26 mouse cellular contexts compared by ENCODE assay signal in the genomic region with DNA sequence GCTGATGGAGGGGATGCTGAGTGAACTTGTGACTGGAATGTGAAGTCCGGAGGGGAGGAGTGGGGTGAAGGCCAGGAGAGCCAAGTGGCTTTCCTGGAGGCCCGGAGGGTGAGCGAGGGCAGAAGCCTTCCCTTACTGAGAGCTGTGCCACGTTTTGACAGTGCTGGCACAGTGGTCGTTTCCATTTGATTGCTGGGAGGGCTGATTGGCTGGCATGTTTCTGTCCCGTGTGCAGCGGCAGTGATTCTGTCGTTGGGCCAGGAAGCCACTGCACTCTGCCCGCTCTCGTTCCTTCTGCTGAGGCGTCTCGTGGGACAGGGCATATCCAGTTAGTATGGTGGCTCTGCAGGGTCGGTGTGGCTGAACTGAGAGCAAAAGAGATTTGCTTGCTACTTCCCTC. TPM values are rescaled to one million over a fixed set of nuclear protein-coding genes. Genes with fewer than 3 reads are reported as not detected.
A peak's percentile ranks its signal among the peaks of the same experiment; 100 is the strongest.
DNase-seq lines count a peak whose midpoint lies in the region; ATAC-seq and TF ChIP-seq lines count a peak whose summit lies in the region.
"Had no signal": no experiment of that assay in that cellular context is flagged by ENCODE, and none has a peak within 500 bp of the region (broad histone marks: within the 10 kb centered on the region; RNA-seq: fewer than 3 reads in every experiment).

No protein-coding gene starts in this region.

- no peak for ATAC-seq in kidney, embryonic 16.5 days (ENCODE audit: low FRiP score, low TSS enrichment)
- ATAC-seq in midbrain, embryonic 14.5 days (ENCODE audit: low FRiP score, low TSS enrichment): no peak
- no peak for ATAC-seq in midbrain, embryonic 13.5 days
- ATAC-seq: CD4-positive, CD25-positive, alpha-beta regulatory T cell, adult 4 months; forebrain, embryonic 15.5 days had no signal

- H3K4me1 ChIP-seq in kidney, adult 2 months (ENCODE audit: control insufficient read depth, insufficient read depth, low read length): peaks cover 36% of the 10 kb centered on the region
- peaks cover 9% of the 10 kb centered on the region for H3K4me1 ChIP-seq in kidney, embryonic 16.5 days (ENCODE audit: insufficient read depth, low read length)
- no peaks in the 10 kb centered on the region for H3K4me1 ChIP-seq in midbrain, embryonic 14.5 days (ENCODE audit: control insufficient read depth, insufficient read depth, low read length)
- peaks cover 10% of the 10 kb centered on the region; the same call in 1 of the 2 replicates for H3K4me1 ChIP-seq in midbrain, embryonic 13.5 days (replicated peaks)
- H3K4me1 ChIP-seq: forebrain, embryonic 15.5 days had no signal

- DNase-seq in cerebellum, postnatal 10 days: peak; percentile 67 to 73
- no peak for DNase-seq in cerebellum, adult 11 months
- no peak for DNase-seq in kidney, adult 2 months
- DNase-seq in midbrain, embryonic 14.5 days: peak; percentile 10
- peak; percentile 20 for DNase-seq in brain, embryonic 14.5 days (ENCODE audit: low read depth)
- DNase-seq in layer of hippocampus, adult 9-11 months: no peak
- DNase-seq: adrenal gland, postnatal 36 days; cerebellum, adult 11-12 months; cerebellum, adult 9-10 months; cerebellum, postnatal 36 days; embryo, embryonic 11 days; gastrocnemius, postnatal 25 days; heart, adult 18-20 months; heart, postnatal 10 days; heart, postnatal 36 days had no signal

- H3K27me3 ChIP-seq in kidney, adult 2 months (replicated peaks; ENCODE audit: control insufficient read depth, insufficient read depth, low read length): no peaks in the 10 kb centered on the region
- H3K27me3 ChIP-seq in kidney, embryonic 16.5 days (ENCODE audit: insufficient read depth, low read length): no peaks in the 10 kb centered on the region
- H3K27me3 ChIP-seq in midbrain, embryonic 14.5 days (ENCODE audit: control insufficient read depth, insufficient read depth, low read length): no peaks in the 10 kb centered on the region
- H3K27me3 ChIP-seq in midbrain, embryonic 13.5 days: no peaks in the 10 kb centered on the region
- H3K27me3 ChIP-seq: embryonic facial prominence, embryonic 13.5 days; forebrain, embryonic 12.5 days; forebrain, embryonic 15.5 days; heart, embryonic 12.5 days; heart, embryonic 15.5 days had no signal

- WGBS in kidney, adult 2 months: 55% methylated on average over 13 of the region's 13 CpGs
- 77% methylated on average over 13 of the region's 13 CpGs for WGBS in kidney, embryonic 16.5 days
- WGBS in midbrain, embryonic 14.5 days: 83% methylated on average over 13 of the region's 13 CpGs
- 85% methylated on average over 13 of the region's 13 CpGs for WGBS in midbrain, embryonic 13.5 days

- H3K4me3 ChIP-seq in kidney, adult 2 months (ENCODE audit: insufficient read depth, low read depth, low read length): no peak overlapping the region
- no peak overlapping the region for H3K4me3 ChIP-seq in kidney, embryonic 16.5 days (ENCODE audit: low read length)
- no peak overlapping the region for H3K4me3 ChIP-seq in midbrain, embryonic 14.5 days (replicated peaks; ENCODE audit: low read depth, low read length)
- H3K4me3 ChIP-seq in midbrain, embryonic 13.5 days (replicated peaks): no peak overlapping the region
- H3K4me3 ChIP-seq: embryonic facial prominence, embryonic 10.5 days; embryonic facial prominence, embryonic 13.5 days; erythroblast, embryonic 14.5 days; forebrain, embryonic 12.5 days; forebrain, embryonic 15.5 days; heart, embryonic 12.5 days; heart, embryonic 15.5 days had no signal

- TF ChIP-seq CTCF in kidney, adult 2 months (conservative IDR thresholded peaks at IDR 0.05; ENCODE audit: insufficient read depth, insufficient read length, low read depth, low read length): no peak
- no peak for TF ChIP-seq CTCF in brain, embryonic 14.5 days (IDR thresholded peaks at IDR 0.05; ENCODE audit: borderline replicate concordance, extremely low read depth, insufficient read depth, insufficient read length)

- no peak overlapping the region for H3K9ac ChIP-seq in kidney, embryonic 16.5 days (replicated peaks; ENCODE audit: low read length)
- H3K9ac ChIP-seq in midbrain, embryonic 14.5 days (replicated peaks; ENCODE audit: low read length): no peak overlapping the region
- H3K9ac ChIP-seq in midbrain, embryonic 13.5 days (replicated peaks): no peak overlapping the region
- H3K9ac ChIP-seq: embryonic facial prominence, embryonic 13.5 days; forebrain, embryonic 12.5 days; forebrain, embryonic 15.5 days; heart, embryonic 12.5 days; heart, embryonic 15.5 days; hindbrain, embryonic 14.5 days had no signal

- peak overlapping the region; percentile 61 for H3K27ac ChIP-seq in kidney, adult 2 months (ENCODE audit: insufficient read depth, low read depth, low read length)
- H3K27ac ChIP-seq in kidney, embryonic 16.5 days (ENCODE audit: low read length): no peak overlapping the region
- no peak overlapping the region for H3K27ac ChIP-seq in midbrain, embryonic 14.5 days (replicated peaks; ENCODE audit: low read depth, low read length)
- H3K27ac ChIP-seq in midbrain, embryonic 13.5 days: no peak overlapping the region
- H3K27ac ChIP-seq: embryonic facial prominence, embryonic 10.5 days; embryonic facial prominence, embryonic 13.5 days; forebrain, embryonic 12.5 days; forebrain, embryonic 15.5 days; heart, embryonic 15.5 days; hindbrain, embryonic 14.5 days had no signal

- TF ChIP-seq POLR2A in kidney, adult 2 months (IDR thresholded peaks at IDR 0.05; ENCODE audit: low read depth, low read length): no peak
- TF ChIP-seq POLR2A in brain, embryonic 14.5 days (IDR thresholded peaks at IDR 0.05; ENCODE audit: borderline replicate concordance, extremely low read depth, insufficient read depth, insufficient read length, poor library complexity, severe bottlenecking): no peak

- no peaks in the 10 kb centered on the region for H3K36me3 ChIP-seq in kidney, adult 2 months (ENCODE audit: control insufficient read depth, insufficient read depth, low read length)
- H3K36me3 ChIP-seq in kidney, embryonic 16.5 days (ENCODE audit: insufficient read depth, low read length): peaks cover 22% of the 10 kb centered on the region
- peaks cover 44% of the 10 kb centered on the region for H3K36me3 ChIP-seq in midbrain, embryonic 14.5 days (ENCODE audit: control insufficient read depth, insufficient read depth, low read length)
- peaks cover 55% of the 10 kb centered on the region for H3K36me3 ChIP-seq in midbrain, embryonic 13.5 days

- no peaks in the 10 kb centered on the region for H3K9me3 ChIP-seq in kidney, embryonic 16.5 days (ENCODE audit: low read length)
- no peaks in the 10 kb centered on the region for H3K9me3 ChIP-seq in midbrain, embryonic 14.5 days (ENCODE audit: control insufficient read depth, low read length)
- H3K9me3 ChIP-seq in midbrain, embryonic 13.5 days: no peaks in the 10 kb centered on the region
- H3K9me3 ChIP-seq: embryonic facial prominence, embryonic 10.5 days; embryonic facial prominence, embryonic 13.5 days; forebrain, embryonic 12.5 days; forebrain, embryonic 15.5 days; heart, embryonic 12.5 days; heart, embryonic 15.5 days had no signal

- H3K4me2 ChIP-seq in kidney, embryonic 16.5 days (replicated peaks; ENCODE audit: low read depth, low read length): no peak overlapping the region
- H3K4me2 ChIP-seq in midbrain, embryonic 14.5 days (ENCODE audit: low read length): no peak overlapping the region
- no peak overlapping the region for H3K4me2 ChIP-seq in midbrain, embryonic 13.5 days (replicated peaks)
- H3K4me2 ChIP-seq: embryonic facial prominence, embryonic 13.5 days; forebrain, embryonic 12.5 days; forebrain, embryonic 15.5 days; heart, embryonic 12.5 days; heart, embryonic 15.5 days; hindbrain, embryonic 14.5 days had no signal

RNA-seq across cellular contexts. Expression of gene Ppp1r21, which starts 26.3 kb away (rescaled TPM):
- polyA plus RNA-seq in kidney, adult 2 months (2012; rRNA removed): 39.5 and 47.7 TPM in 2 replicates
- 29.6 and 33.1 TPM in 2 replicates for polyA plus RNA-seq in kidney, embryonic 16.5 days (2015; fragmentation: Nextera tagmentation; extraction: Ambion mirVana)
- polyA plus RNA-seq in midbrain, embryonic 14.5 days (2014; fragmentation: Nextera tagmentation; extraction: Ambion mirVana): 47.2 and 48.6 TPM in 2 replicates
- polyA plus RNA-seq in midbrain, embryonic 13.5 days (2015; fragmentation: Nextera tagmentation; extraction: Ambion mirVana): 30.9 and 33.7 TPM in 2 replicates
- polyA plus RNA-seq in brain, embryonic 14.5 days (2012; rRNA removed): 60.3 and 76.5 TPM in 2 replicates

RNA-seq across cellular contexts. Expression of gene Ston1, which starts 41.3 kb away (rescaled TPM):
- 22.5 and 25.6 TPM in 2 replicates for polyA plus RNA-seq in kidney, adult 2 months (2012; rRNA removed)
- polyA plus RNA-seq in kidney, embryonic 16.5 days (2015; fragmentation: Nextera tagmentation; extraction: Ambion mirVana): 6.3 and 9.3 TPM in 2 replicates
- 1.3 and 1.4 TPM in 2 replicates for polyA plus RNA-seq in midbrain, embryonic 14.5 days (2014; fragmentation: Nextera tagmentation; extraction: Ambion mirVana)
- polyA plus RNA-seq in midbrain, embryonic 13.5 days (2015; fragmentation: Nextera tagmentation; extraction: Ambion mirVana): 0.89 and 1.7 TPM in 2 replicates
- 6.0 and 10.0 TPM in 2 replicates for polyA plus RNA-seq in brain, embryonic 14.5 days (2012; rRNA removed)
- polyA plus RNA-seq: erythroblast, embryonic 14.5 days had no signal

Comparison
In these comparisons a context has a peak if more than half of its experiments do, and no peak if none do; other contexts are left out.
1. DNase-seq: peak in cerebellum, postnatal 10 days (2 of 2), midbrain, embryonic 14.5 days (single experiment) and brain, embryonic 14.5 days (single experiment); none in cerebellum, adult 11 months (single experiment), kidney, adult 2 months (single experiment) and layer of hippocampus, adult 9-11 months (single experiment).